Mouse (Mus musculus): ENCODE data around the gene Prdm10. TPM values are rescaled to one million over a fixed set of nuclear protein-coding genes. Genes with fewer than 3 reads are reported as not detected.

Gene Prdm10
- polyA plus RNA-seq, 1 experiment from 2014 or later: 6.4 TPM

DNA sequence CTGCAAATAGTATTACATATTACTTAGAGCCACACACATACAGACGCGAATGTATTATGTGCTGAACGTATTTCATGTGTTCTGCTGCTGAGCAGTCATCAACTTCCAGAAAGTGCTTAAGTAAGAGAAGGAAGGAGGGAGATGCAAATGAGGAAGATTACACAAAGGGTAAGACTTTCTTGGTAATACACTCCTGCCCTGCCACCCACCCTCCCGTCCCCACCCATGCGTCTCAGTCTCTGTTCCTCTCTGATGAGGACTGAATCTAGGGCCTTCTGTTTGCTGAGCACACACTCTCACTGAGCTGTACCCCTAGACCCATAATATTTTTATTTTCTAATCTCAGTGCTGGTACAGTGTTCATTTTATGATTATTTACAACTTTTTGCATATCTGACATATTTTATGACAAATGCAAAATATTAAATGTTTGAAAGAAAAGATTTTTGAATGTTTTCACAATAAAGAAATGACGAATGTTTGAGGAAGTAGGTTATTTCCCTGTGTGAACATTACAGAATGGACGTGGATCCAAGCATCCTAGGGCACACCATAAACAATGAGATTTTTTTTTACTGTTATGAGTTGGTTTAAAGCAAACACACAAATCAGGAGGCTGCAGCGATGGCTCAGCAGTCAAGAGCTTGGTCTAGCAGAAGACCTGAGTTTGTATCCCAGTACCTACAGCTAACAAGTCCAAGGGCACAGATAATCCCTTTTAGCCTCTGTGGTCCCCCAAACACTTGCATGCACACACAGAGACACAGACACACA, 32.7 kb upstream of the Prdm10 start:
- peaks cover 9% of the 10 kb centered on the region for H3K4me1 ChIP-seq
- H3K4me2 ChIP-seq: no peak overlapping the region
- no peak overlapping the region for H3K9ac ChIP-seq (replicated peaks)
- no peaks in the 10 kb centered on the region for H3K36me3 ChIP-seq
- no peak overlapping the region for H3K4me3 ChIP-seq (replicated peaks)
- ATAC-seq (ENCODE audit: low FRiP score): no peak
- H3K9me3 ChIP-seq (replicated peaks): no peaks in the 10 kb centered on the region
- 76% methylated on average over 8 of the region's 8 CpGs for WGBS
- H3K27me3 ChIP-seq (replicated peaks): no peaks in the 10 kb centered on the region
- H3K27ac ChIP-seq (replicated peaks): no peak overlapping the region

DNA sequence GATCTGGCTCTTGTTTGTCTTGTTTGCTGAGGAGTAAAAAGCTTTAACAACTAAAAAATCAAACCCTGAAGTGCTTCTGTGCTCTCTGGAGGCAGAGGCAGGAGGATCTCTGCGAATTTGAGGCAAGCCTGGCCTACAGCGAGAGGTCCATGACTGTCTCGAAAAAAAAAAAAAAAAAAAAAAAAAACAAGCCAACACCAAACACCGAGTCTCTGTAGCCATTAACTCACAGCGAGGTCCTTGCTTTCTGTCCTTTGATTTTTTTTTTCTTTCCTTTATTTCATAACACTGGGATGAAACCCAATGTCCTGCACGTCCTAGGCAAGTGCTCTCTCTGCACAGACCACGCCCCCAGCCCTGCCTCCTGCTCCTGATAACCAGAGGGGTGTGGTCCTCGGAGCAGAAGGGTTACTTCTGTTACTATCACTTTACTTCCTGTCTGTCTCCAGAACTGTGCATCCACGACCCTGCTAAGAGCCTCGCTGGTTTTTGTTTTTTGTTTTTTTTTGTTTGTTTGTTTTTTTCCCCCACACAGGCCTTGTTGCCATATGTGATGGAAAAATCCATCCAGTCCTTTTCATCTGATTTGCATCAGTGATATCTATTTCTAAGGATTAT, 28.0 kb upstream of the Prdm10 start:
- H3K4me1 ChIP-seq: no peaks in the 10 kb centered on the region
- 82% methylated on average over 10 of the region's 10 CpGs for WGBS
- no peak for ATAC-seq (ENCODE audit: low FRiP score)
- H3K4me2 ChIP-seq: no peak overlapping the region
- no peaks in the 10 kb centered on the region for H3K36me3 ChIP-seq
- H3K4me3 ChIP-seq (replicated peaks): no peak overlapping the region
- no peak overlapping the region for H3K27ac ChIP-seq (replicated peaks)
- H3K9me3 ChIP-seq (replicated peaks): no peaks in the 10 kb centered on the region
- H3K9ac ChIP-seq (replicated peaks): no peak overlapping the region
- no peaks in the 10 kb centered on the region for H3K27me3 ChIP-seq (replicated peaks)

DNA sequence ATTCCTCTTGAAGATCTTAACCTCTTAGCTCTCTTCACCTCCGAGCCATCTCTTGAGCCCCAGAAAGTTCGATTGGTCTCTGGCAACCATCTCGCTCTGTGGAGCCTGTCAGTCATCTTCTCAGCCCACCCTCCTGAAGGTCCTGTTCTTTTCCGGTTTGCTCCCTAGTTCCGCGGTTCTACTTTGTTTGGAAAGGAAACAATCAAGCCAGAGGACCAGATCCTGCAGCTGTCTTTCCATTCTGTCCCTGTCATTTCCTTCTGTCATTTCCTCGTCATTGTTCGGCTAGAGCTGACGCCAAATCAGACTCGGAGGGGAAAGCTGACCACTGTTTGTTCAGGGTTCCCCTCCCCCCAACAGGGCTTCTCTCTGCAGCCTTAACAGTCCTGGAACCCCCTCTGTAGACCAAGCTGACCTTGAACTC, 27.0 kb upstream of the Prdm10 start:
- peak overlapping the region; percentile 5; the same call in 1 of the 2 replicates for H3K4me2 ChIP-seq
- no peaks in the 10 kb centered on the region for H3K9me3 ChIP-seq (replicated peaks)
- no peaks in the 10 kb centered on the region for H3K36me3 ChIP-seq
- H3K4me1 ChIP-seq: no peaks in the 10 kb centered on the region
- H3K9ac ChIP-seq (replicated peaks): no peak overlapping the region
- no peak for ATAC-seq (ENCODE audit: low FRiP score)
- H3K4me3 ChIP-seq (replicated peaks): no peak overlapping the region
- 75% methylated on average over 10 of the region's 10 CpGs for WGBS
- H3K27me3 ChIP-seq (replicated peaks): no peaks in the 10 kb centered on the region
- no peak overlapping the region for H3K27ac ChIP-seq (replicated peaks)

DNA sequence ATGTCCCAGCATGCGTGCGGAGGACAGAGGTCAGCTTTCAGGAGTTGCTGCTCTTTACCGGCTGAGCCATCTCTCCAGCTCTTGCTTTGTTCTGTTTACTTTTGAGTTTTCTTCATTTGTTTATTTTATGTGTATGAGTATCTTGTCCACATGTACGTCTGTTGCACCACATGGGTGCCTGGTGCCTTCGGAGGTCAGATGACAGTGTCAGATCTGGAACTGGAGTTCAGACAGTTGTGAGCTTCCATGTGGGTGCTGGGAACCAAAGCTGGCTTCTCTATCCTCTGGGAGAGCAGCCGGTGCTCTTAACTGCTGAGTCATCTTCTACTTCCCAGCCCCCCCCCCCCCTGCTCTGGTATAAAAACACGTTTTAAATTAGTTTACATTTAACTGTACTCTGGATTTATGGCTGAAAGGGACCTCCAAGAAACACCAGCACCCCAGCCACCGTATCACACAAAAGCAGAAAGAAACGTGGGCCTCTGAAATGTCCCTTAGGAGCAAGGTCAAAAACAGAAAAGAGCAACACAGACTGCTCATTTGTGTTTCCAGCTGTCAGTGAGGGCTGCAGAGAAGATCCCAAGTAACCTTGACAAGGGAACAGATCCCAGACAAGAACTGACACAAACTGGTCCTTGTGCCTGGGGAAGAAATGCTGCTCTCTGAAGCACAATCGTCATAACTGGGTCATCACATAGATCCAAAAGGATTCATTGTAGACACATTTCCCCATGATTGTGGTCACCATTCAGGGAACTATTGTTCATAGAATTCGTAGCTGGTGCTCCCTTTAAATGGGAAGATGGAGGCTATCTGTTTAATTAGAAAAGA, 26.3 kb upstream of the Prdm10 start:
- Histone ChIP-seq H3K27me3 (replicated peaks) (no peaks in the 10 kb centered on the region), H3K4me3 (replicated peaks) (no peak overlapping the region), H3K4me2 (no peak overlapping the region), H3K4me1 (no peaks in the 10 kb centered on the region), H3K36me3 (no peaks in the 10 kb centered on the region), H3K9ac (replicated peaks) (no peak overlapping the region), H3K27ac (replicated peaks) (no peak overlapping the region), H3K9me3 (replicated peaks) (no peaks in the 10 kb centered on the region)
- 75% methylated on average over 11 of the region's 11 CpGs for WGBS
- no peak for ATAC-seq (ENCODE audit: low FRiP score)

DNA sequence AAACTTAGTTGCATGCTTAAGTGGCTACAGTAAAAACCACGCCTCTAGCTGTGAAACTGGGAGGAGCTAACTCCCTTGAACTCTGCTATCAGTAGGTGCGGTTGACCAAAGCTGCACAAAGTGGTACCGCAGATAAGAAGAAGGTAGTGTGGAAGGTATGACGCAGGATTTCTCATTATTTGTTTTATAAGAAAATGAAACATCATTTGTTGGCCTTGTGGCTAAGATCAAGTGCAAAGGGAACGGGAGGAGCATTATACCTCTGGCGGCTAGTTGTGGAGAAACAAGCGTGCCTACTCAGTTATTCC, 25.7 kb upstream of the Prdm10 start:
- Histone ChIP-seq H3K9me3 (replicated peaks) (no peaks in the 10 kb centered on the region), H3K4me2 (no peak overlapping the region), H3K27me3 (replicated peaks) (no peaks in the 10 kb centered on the region), H3K4me1 (no peaks in the 10 kb centered on the region), H3K4me3 (replicated peaks) (no peak overlapping the region), H3K9ac (replicated peaks) (no peak overlapping the region), H3K27ac (replicated peaks) (no peak overlapping the region), H3K36me3 (no peaks in the 10 kb centered on the region)
- WGBS: 95% methylated on average over 7 of the region's 7 CpGs
- no peak for ATAC-seq (ENCODE audit: low FRiP score)

DNA sequence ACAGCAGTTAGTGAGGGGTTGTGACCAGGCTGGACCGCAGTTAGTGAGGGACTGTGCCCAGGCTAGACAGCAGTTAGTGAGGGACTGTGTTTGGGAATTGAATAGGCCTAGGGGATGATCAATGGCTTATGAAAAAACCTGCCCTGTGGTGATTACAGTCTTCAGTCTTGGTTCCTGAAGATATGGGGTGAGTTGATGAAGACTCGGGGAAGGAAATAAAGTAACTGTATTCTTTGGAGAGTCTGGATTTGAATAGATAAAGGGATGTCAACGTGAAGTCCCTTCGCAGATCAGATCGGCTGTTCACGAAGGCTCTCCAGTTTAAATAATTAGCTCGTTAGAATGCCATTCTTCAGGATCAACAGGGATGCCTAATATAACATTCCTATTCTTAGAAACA, 24.4 kb upstream of the Prdm10 start:
- Histone ChIP-seq H3K36me3 (no peaks in the 10 kb centered on the region), H3K4me3 (replicated peaks) (no peak overlapping the region), H3K4me1 (no peaks in the 10 kb centered on the region), H3K9ac (replicated peaks) (no peak overlapping the region), H3K9me3 (replicated peaks) (no peaks in the 10 kb centered on the region), H3K27me3 (replicated peaks) (no peaks in the 10 kb centered on the region), H3K27ac (replicated peaks) (no peak overlapping the region), H3K4me2 (no peak overlapping the region)
- no peak for ATAC-seq (ENCODE audit: low FRiP score)
- 72% methylated on average over 7 of the region's 7 CpGs for WGBS

DNA sequence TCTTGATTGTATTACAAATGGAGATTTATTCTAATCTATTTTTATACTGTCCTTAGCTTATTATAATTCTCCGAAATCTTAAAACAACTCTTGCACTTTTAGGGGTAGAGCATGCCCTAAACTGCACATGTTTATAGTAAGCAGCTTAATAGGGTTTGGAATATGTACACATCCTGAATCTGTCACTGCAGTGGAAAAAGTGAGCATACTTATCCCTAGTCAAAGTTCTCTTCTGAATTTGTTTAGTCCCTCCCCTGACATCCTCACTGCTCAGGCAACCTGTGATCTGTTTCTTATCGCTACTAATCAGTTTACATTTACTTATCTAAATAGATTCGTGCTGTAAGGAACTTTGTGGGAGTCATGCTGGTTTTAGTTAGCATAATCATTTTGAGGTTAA, 22.1 kb upstream of the Prdm10 start:
- H3K4me2 ChIP-seq: no peak overlapping the region
- no peak overlapping the region for H3K27ac ChIP-seq (replicated peaks)
- no peak for ATAC-seq (ENCODE audit: low FRiP score)
- no peak overlapping the region for H3K9ac ChIP-seq (replicated peaks)
- no peaks in the 10 kb centered on the region for H3K9me3 ChIP-seq (replicated peaks)
- no peaks in the 10 kb centered on the region for H3K27me3 ChIP-seq (replicated peaks)
- H3K4me3 ChIP-seq (replicated peaks): no peak overlapping the region
- no peaks in the 10 kb centered on the region for H3K36me3 ChIP-seq
- no peaks in the 10 kb centered on the region for H3K4me1 ChIP-seq
- WGBS: 84% methylated on average over 3 of the region's 3 CpGs

DNA sequence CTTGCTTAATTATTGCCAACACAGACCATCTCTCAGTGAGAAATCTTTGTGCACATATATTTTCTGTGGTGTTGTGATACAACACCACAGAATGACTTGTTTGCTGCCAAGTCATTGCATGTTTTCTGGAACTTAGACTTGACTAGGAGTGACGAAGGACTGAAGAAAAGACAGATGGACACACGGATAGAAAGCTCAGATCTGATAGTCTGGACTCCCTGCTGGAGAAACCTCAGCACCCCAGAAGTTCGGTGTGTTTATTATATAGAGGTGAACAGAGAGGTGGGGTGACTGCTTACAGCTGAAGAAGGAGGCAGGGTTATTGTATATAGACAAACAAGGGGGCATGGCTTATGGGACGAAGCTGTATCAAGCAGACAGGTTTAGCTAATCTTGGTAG, 20.1 kb upstream of the Prdm10 start:
- H3K9ac ChIP-seq (replicated peaks): no peak overlapping the region
- 46% methylated on average over 4 of the region's 4 CpGs for WGBS

DNA sequence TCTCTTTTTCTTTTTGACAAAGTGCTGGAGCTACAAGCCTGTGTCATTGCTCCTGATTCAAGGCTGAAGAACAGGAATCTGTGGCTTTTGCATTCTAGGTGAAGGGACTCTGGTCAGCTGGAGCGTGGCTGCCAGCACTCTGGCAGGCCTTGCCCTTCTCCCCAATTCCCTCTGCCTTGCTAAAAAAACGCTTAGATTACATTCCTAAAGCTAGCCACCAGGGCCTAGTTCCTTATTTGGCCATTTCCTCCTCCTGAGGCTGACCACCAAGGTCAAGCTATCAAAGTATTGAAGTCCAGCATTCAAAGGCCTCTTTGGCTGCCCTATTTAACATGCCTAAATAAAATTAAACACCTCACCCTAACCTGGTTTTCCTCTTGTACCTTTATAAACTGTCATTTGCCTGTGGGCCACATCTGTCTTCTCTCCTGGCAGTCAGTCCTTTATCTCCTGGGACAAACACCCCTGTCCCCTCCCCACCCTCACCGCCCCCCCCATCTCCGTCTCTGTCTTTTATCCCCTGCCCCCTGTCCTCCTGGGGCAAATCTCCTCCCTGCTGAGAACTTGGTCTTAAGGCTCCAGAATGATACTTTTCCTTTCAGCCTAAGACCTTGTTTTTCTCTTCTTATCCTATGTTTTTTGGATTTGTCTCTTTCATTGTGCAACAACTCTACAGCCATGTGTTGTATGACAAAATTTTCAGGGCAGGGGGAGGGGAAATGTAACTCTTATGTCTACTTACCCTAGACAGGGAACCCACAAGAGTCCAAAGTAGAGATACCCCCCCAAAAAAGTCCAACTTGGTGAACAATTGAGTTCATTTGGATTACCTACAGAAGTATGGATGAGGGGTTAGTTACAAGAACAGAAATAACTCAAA, 17.9 kb upstream of the Prdm10 start:
- Histone ChIP-seq H3K4me1 (peaks cover 4% of the 10 kb centered on the region; the same call in 1 of the 2 replicates), H3K9ac (replicated peaks) (no peak overlapping the region), H3K36me3 (no peaks in the 10 kb centered on the region), H3K27me3 (replicated peaks) (no peaks in the 10 kb centered on the region), H3K4me2 (no peak overlapping the region), H3K9me3 (replicated peaks) (no peaks in the 10 kb centered on the region), H3K4me3 (replicated peaks) (no peak overlapping the region), H3K27ac (replicated peaks) (no peak overlapping the region)
- ATAC-seq (ENCODE audit: low FRiP score): no peak
- 44% methylated on average over 4 of the region's 4 CpGs for WGBS

More for the DNA sequence above, 20.1 kb upstream of the Prdm10 start:
- Histone ChIP-seq H3K27ac (replicated peaks) (no peak overlapping the region), H3K4me2 (no peak overlapping the region), H3K4me1 (no peaks in the 10 kb centered on the region), H3K4me3 (replicated peaks) (no peak overlapping the region), H3K27me3 (replicated peaks) (no peaks in the 10 kb centered on the region), H3K36me3 (no peaks in the 10 kb centered on the region), H3K9me3 (replicated peaks) (no peaks in the 10 kb centered on the region)
- no peak for ATAC-seq (ENCODE audit: low FRiP score)

DNA sequence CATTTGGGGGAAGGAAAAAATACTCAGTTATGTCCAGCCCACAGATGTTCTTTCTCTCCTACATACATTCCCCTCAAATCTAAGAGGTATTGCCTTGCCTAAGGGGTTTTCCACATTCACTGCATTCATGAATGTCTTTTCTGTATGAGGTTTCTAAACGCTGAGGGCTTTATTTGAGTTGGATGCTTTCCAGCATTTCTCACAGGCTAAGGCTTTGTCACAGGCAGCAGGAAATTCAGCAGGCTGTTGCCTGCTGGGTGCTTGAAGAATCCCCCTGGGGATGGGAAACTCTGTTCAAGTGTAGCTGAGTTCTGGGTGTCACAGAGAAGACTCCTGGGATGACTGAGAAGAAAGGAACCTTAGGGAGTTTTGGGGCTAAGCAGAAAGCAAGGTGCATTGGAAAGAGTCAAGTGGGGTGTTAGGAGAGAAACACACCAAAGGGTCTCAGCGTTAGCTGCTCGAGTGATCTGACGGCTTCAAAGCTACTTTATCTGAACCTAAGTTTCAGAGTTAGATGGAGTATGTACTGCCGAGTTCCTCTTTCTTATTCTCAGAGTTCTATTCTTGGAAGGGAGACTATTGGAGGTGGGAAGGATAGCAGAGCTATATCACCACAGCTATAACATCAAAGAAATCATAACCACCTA, 14.2 kb upstream of the Prdm10 start:
- ATAC-seq (ENCODE audit: low FRiP score): no peak
- H3K4me2 ChIP-seq: no peak overlapping the region
- no peaks in the 10 kb centered on the region for H3K36me3 ChIP-seq
- no peak overlapping the region for H3K4me3 ChIP-seq (replicated peaks)
- H3K27me3 ChIP-seq (replicated peaks): no peaks in the 10 kb centered on the region
- peaks cover 4% of the 10 kb centered on the region; the same call in 1 of the 2 replicates for H3K4me1 ChIP-seq
- H3K9ac ChIP-seq (replicated peaks): no peak overlapping the region
- H3K9me3 ChIP-seq (replicated peaks): no peaks in the 10 kb centered on the region
- 60% methylated on average over 5 of the region's 5 CpGs for WGBS
- H3K27ac ChIP-seq (replicated peaks): peak overlapping the region; percentile 33; the same call in 1 of the 2 replicates

All from neural tube, embryonic 15.5 days (tissue).